Mouse (Mus musculus) bone marrow macrophage, adult 2 months (primary cell): ENCODE measurements around the gene E030018B13Rik.

Experiments
- CTCF ChIP-seq: IDR thresholded peaks from 2 replicates; pipeline ENCODE4 v1.5.1; 2012; ENCODE audit warnings: low read depth, mild to moderate bottlenecking, low read length, moderate library complexity
- POLR2A ChIP-seq: IDR thresholded peaks from 2 replicates; pipeline ENCODE4 v1.6.1; 2012; ENCODE audit warnings: mild to moderate bottlenecking, low read depth, low read length, borderline replicate concordance

- TF ChIP-seq POLR2A (no peak), CTCF (no peak)
These were observed 33.9 kb upstream of the E030018B13Rik start for GRCm38 (mm10) chr7:63882739-63883138.
